Mouse (Mus musculus): ENCODE data around the gene Igdcc4. TPM values are rescaled to one million over a fixed set of nuclear protein-coding genes. Genes with fewer than 3 reads are reported as not detected.

Igdcc4 gene
- total RNA-seq, 1 experiment: 8.8 TPM

- H3K9ac ChIP-seq (ENCODE audit: insufficient read depth, low read depth, low read length, poor library complexity, severe bottlenecking): peak overlapping the region; percentile 42
- peak overlapping the region; percentile 50; the same call in 1 of the 2 replicates for H3K27ac ChIP-seq (ENCODE audit: insufficient read depth, low read depth, low read length, poor library complexity, severe bottlenecking)
- no peak for DNase-seq (ENCODE audit: low read depth, low spot score)
- peak overlapping the region; percentile 60 to 65 for H3K4me3 ChIP-seq (ENCODE audit: insufficient read depth in 1 of 2, low read depth in 1 of 2, low read length in 2 of 2, poor library complexity in 1 of 2, severe bottlenecking in 1 of 2)
- TF ChIP-seq CHD2 (IDR thresholded peaks at IDR 0.05; ENCODE audit: low read depth, low read length): no peak
- no peak for TF ChIP-seq HCFC1 (IDR thresholded peaks at IDR 0.05; ENCODE audit: borderline replicate concordance, insufficient read depth, low read length)
- TF ChIP-seq MAFK (IDR thresholded peaks at IDR 0.05; ENCODE audit: insufficient read depth, low read depth, low read length): no peak
- TF ChIP-seq ZNF384 (IDR thresholded peaks at IDR 0.05; ENCODE audit: low read depth, low read length): no peak
- no peak for TF ChIP-seq ZC3H11A (IDR thresholded peaks at IDR 0.05; ENCODE audit: borderline replicate concordance, low read depth, low read length)
- no peaks in the 10 kb centered on the region for H3K9me3 ChIP-seq (ENCODE audit: control insufficient read depth, insufficient read depth, low read depth, low read length)
- H3K4me1 ChIP-seq (ENCODE audit: control insufficient read depth in 2 of 2, insufficient read depth in 2 of 2, low read length in 2 of 2, poor library complexity in 1 of 2): peaks cover 12 to 23% of the 10 kb centered on the region in 2 experiments
- in situ Hi-C loops (cut with MboI; ENCODE audit: low sequenced_read_pairs in 2 of 2, unreplicated experiment in 2 of 2): no loop called here
- H3K36me3 ChIP-seq (ENCODE audit: control insufficient read depth, insufficient read depth, low read length, poor library complexity, severe bottlenecking): no peaks in the 10 kb centered on the region; the same call in 1 of the 2 replicates
Measured at GRCm38 (mm10) chr9:65101686-65102376, 545 bp downstream of the Igdcc4 start.

GRCm38 (mm10) chr9:65102377-65103172 is 1.3 kb downstream of the Igdcc4 start:
- no peak for TF ChIP-seq ZNF384 (IDR thresholded peaks at IDR 0.05; ENCODE audit: low read depth, low read length)
- TF ChIP-seq CHD2 (IDR thresholded peaks at IDR 0.05; ENCODE audit: low read depth, low read length): no peak
- TF ChIP-seq HCFC1 (IDR thresholded peaks at IDR 0.05; ENCODE audit: borderline replicate concordance, insufficient read depth, low read length): no peak
- TF ChIP-seq ZC3H11A (IDR thresholded peaks at IDR 0.05; ENCODE audit: borderline replicate concordance, low read depth, low read length): no peak
- no peak for TF ChIP-seq MAFK (IDR thresholded peaks at IDR 0.05; ENCODE audit: insufficient read depth, low read depth, low read length)
- Histone ChIP-seq H3K9me3 (ENCODE audit: control insufficient read depth, insufficient read depth, low read depth, low read length) (no peaks in the 10 kb centered on the region), H3K4me1 (ENCODE audit: control insufficient read depth in 2 of 2, insufficient read depth in 2 of 2, low read length in 2 of 2, poor library complexity in 1 of 2) (peaks cover 17 to 25% of the 10 kb centered on the region in 2 experiments), H3K9ac (ENCODE audit: insufficient read depth, low read depth, low read length, poor library complexity, severe bottlenecking) (peak overlapping the region; percentile 51; the same call in 1 of the 2 replicates), H3K36me3 (ENCODE audit: control insufficient read depth, insufficient read depth, low read length, poor library complexity, severe bottlenecking) (peaks cover 1% of the 10 kb centered on the region; the same call in 1 of the 2 replicates), H3K27ac (ENCODE audit: insufficient read depth, low read depth, low read length, poor library complexity, severe bottlenecking) (peak overlapping the region; percentile 50; the same call in 1 of the 2 replicates), H3K4me3 (ENCODE audit: insufficient read depth in 1 of 2, low read depth in 1 of 2, low read length in 2 of 2, poor library complexity in 1 of 2, severe bottlenecking in 1 of 2) (peak overlapping the region; percentile 60 to 65)
- in situ Hi-C loops (cut with MboI; ENCODE audit: low sequenced_read_pairs in 2 of 2, unreplicated experiment in 2 of 2): no loop called here
- no peak for DNase-seq (ENCODE audit: low read depth, low spot score)

- Histone ChIP-seq H3K4me3 (ENCODE audit: insufficient read depth in 1 of 2, low read depth in 1 of 2, low read length in 2 of 2, poor library complexity in 1 of 2, severe bottlenecking in 1 of 2) (peak overlapping the region; percentile 60 to 65), H3K9me3 (ENCODE audit: control insufficient read depth, insufficient read depth, low read depth, low read length) (no peaks in the 10 kb centered on the region), H3K36me3 (ENCODE audit: control insufficient read depth, insufficient read depth, low read length, poor library complexity, severe bottlenecking) (peaks cover 1% of the 10 kb centered on the region; the same call in 1 of the 2 replicates), H3K9ac (ENCODE audit: insufficient read depth, low read depth, low read length, poor library complexity, severe bottlenecking) (no peak overlapping the region; the same call in 1 of the 2 replicates), H3K27ac (ENCODE audit: insufficient read depth, low read depth, low read length, poor library complexity, severe bottlenecking) (no peak overlapping the region), H3K4me1 (ENCODE audit: control insufficient read depth in 2 of 2, insufficient read depth in 2 of 2, low read length in 2 of 2, poor library complexity in 1 of 2) (peaks cover 20 to 25% of the 10 kb centered on the region in 2 experiments)
- in situ Hi-C loops (cut with MboI; ENCODE audit: low sequenced_read_pairs in 2 of 2, unreplicated experiment in 2 of 2): no loop called here
- DNase-seq (ENCODE audit: low read depth, low spot score): no peak
- TF ChIP-seq ZNF384 (IDR thresholded peaks at IDR 0.05; ENCODE audit: low read depth, low read length) (no peak), HCFC1 (IDR thresholded peaks at IDR 0.05; ENCODE audit: borderline replicate concordance, insufficient read depth, low read length) (no peak), CHD2 (IDR thresholded peaks at IDR 0.05; ENCODE audit: low read depth, low read length) (no peak), ZC3H11A (IDR thresholded peaks at IDR 0.05; ENCODE audit: borderline replicate concordance, low read depth, low read length) (no peak), MAFK (IDR thresholded peaks at IDR 0.05; ENCODE audit: insufficient read depth, low read depth, low read length) (no peak)
Measured at GRCm38 (mm10) chr9:65103173-65103752, 2.0 kb downstream of the Igdcc4 start.

GRCm38 (mm10) chr9:65106821-65107220 is 5.5 kb downstream of the Igdcc4 start:
- no peak overlapping the region for H3K4me3 ChIP-seq (ENCODE audit: insufficient read depth in 1 of 2, low read depth in 1 of 2, low read length in 2 of 2, poor library complexity in 1 of 2, severe bottlenecking in 1 of 2)
- peaks cover 1% of the 10 kb centered on the region; the same call in 1 of the 2 replicates for H3K36me3 ChIP-seq (ENCODE audit: control insufficient read depth, insufficient read depth, low read length, poor library complexity, severe bottlenecking)
- no peak for DNase-seq (ENCODE audit: low read depth, low spot score)
- H3K9ac ChIP-seq (ENCODE audit: insufficient read depth, low read depth, low read length, poor library complexity, severe bottlenecking): no peak overlapping the region
- peaks cover 32 to 33% of the 10 kb centered on the region in 2 experiments for H3K4me1 ChIP-seq (ENCODE audit: control insufficient read depth in 2 of 2, insufficient read depth in 2 of 2, low read length in 2 of 2, poor library complexity in 1 of 2)
- no peak for TF ChIP-seq ZNF384 (IDR thresholded peaks at IDR 0.05; ENCODE audit: low read depth, low read length)
- TF ChIP-seq ZC3H11A (IDR thresholded peaks at IDR 0.05; ENCODE audit: borderline replicate concordance, low read depth, low read length): no peak
- TF ChIP-seq HCFC1 (IDR thresholded peaks at IDR 0.05; ENCODE audit: borderline replicate concordance, insufficient read depth, low read length): no peak
- no peak for TF ChIP-seq MAFK (IDR thresholded peaks at IDR 0.05; ENCODE audit: insufficient read depth, low read depth, low read length)
- TF ChIP-seq CHD2 (IDR thresholded peaks at IDR 0.05; ENCODE audit: low read depth, low read length): no peak
- H3K9me3 ChIP-seq (ENCODE audit: control insufficient read depth, insufficient read depth, low read depth, low read length): no peaks in the 10 kb centered on the region
- in situ Hi-C loops (cut with MboI; ENCODE audit: low sequenced_read_pairs in 2 of 2, unreplicated experiment in 2 of 2): no loop called here
- no peak overlapping the region for H3K27ac ChIP-seq (ENCODE audit: insufficient read depth, low read depth, low read length, poor library complexity, severe bottlenecking)
